Mouse (Mus musculus) cerebellum, adult 11-12 months (tissue): ENCODE data around the gene Arhgef15.

Experiments used
- DNase-seq: peaks from one replicate; pipeline ENCODE4 v3.0.0; 2022

The Arhgef15 gene

DNA sequence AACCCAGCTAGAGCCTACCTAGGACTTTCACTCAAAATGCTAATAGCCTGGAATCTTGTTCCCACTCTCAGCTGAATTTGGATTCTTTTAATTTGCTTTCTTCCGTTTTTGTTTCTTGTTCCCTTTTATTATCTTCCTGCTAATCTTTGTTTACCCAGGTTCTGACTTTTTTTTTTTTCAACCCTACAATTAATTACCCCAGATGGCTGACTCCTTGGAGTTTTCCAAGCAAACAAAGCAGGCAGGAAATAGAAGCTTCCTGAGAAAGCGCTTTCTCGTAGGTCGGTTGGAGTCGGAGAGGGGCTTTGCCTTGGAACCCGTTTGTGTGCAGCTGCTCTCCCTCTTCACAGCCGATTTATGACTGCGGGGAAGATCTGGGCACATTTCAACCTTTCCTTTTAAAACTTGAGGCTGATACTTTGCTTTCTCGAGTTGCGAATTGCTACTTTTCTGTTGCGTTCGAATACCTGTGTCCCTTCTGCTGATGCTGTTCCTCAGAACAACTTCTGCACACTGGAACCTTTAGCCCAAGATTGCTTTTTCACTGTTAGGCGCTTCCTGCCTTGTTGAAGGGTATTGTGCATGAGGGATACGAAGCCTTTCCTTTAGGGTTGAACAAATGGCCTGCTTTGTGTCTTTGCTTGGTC lies 45.6 kb downstream of the Arhgef15 start:
- DNase-seq, result no peak

DNA sequence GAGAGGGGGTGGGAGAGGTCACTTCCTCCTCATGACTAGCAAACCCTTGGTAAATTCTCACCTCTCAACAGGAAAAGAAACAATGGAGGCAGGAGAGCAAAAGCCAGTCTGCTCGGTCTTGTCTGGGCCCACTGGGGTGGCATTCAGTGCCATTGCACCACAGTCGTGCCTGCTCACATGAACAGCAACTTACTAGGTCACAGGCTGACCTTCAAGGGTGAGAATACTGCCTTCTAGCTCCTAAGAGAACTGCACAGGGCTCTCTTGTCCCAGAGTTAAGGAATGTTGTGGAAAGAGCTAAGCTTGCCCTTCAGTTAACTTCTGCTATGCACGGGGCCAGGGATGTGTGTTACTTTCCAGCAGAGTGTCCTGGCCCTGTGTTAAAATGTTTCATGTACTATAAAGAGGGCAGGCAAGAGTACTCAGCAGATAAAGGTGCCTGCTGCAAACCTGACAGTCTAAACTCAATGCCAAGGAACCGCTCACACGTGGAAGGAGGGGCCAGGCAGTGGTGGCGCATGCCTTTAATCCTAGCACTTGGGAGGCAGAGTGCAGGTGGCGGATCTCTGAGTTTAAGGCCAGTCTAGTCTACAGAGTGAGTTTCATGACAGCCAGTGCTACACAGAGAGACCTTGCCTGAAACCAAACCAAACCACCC lies 48.3 kb downstream of the Arhgef15 start:
- no peak for DNase-seq

DNA sequence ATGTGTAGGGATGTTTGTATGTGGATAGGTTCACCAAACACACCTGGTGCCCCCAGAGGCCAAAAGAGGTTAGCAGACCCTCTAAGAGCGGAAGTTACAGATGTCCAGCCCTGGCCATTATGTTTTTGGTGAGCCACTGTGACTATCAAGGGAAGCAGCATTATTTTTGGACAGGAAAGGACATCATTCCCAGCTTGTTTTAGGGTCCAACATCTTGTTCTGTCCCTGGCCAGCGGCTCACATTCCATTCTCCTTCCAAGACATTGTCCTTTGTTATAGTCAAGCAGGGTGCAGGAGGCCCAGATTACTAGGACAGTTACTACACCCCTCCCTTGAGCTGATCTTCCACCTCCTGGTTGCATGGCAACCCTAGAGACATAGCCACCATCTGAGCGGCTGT lies 50.0 kb downstream of the Arhgef15 start:
- DNase-seq, result no peak

DNA sequence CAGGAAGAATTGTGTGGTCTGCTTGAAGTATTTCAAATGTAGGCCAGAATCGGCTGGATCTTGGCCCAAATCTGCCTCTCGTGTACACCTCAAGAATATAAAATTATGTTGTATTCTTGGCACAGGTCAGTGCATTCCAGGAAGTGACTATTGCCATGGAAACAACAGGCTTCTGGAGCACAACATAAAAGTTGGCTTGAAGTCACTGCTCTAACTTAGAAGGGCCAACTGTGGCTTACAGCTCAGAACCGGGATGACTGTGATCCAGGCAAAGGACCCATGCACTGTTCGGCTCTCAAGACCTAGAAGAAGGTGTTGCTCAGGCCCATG lies 50.9 kb downstream of the Arhgef15 start:
- no peak for DNase-seq

DNA sequence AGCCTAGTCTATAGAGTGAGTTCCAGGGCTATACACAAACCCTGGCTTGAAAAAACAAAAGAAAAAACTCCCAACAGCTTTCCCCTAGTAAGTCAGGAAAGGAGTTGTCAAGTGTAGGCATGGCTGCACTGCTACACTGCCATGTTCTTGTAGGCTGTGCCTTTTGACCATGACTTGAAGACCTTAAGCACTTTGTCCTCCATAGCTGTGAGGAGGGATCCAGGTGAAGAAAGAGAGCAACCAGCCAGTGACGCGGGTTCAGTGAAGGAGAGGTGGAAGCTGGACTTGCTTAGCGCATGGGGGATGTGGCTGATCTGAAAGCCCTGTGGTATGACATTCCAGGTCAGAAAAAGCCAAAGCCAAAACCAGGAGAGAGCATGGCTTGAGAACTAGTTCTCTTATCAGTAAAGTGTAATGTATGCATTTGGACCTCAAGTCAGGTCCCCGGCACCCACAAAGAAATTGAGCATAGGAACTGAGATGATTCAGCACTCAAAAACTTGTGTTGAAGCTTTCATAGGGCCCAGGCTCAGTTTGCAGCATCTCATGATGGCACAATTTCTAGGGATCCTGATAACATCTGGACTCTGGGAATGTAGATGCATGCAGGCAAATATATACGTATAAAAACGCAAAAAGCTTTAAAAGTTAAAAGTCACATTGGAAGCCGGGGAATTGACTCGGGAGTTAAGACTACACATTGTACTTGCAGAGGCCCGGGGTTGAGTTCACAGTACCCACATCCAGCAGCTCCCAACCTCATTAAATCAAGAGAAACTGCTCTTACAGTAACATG lies 51.4 kb downstream of the Arhgef15 start:
- DNase-seq, result no peak

DNA sequence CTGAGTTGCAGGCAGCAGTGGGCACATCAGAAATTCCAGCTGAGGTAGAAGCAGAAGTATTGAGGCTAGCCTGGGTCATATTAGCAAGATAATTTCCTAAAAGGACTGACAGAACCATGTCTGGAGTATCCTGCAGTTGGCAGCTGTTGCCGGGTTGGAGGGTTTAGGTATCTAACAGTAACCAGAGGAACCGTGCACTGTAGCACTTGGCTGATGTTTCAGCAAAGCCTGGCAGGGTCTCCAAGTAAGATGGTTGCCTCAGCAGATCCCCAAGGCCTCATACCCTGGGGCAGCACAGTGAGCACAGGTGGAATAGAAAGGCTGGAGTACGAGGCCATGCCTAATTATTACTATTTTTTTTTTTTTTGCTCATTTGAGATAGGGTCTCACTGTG lies 52.1 kb downstream of the Arhgef15 start:
- no peak for DNase-seq

DNA sequence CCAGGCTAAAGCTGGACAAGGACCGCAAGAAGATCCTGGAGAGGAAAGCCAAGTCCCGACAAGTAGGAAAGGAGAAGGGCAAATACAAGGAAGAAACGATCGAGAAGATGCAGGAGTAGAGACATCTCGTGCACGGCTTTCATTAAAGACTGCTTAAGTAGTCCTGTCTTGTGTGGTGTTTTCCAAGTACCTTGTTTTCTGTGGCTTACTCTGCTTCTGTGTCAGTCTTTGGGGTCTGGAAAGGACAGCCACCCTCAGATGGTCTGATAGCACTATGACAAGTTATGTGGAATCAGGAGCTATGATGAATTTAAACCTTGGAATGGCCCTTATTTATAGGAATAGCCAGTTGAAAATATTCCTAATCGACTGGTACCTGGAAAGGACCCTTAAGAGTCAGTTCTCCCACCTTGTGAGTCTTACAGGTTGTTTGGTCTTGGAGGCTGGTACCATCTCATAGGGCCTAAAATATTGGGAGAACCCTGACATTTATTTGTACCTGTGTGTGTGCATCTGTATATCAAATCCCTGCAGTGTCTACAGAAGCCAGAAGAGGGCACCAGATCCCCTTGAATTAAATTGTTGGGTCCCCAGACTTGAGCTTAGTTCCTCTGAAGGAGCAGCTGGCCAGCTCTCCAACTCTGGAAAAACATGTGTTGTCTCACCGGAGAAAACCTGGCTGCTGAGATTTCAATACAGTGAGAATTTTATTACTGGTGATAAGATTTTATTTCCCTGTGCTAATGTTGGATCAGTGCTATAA lies 52.7 kb downstream of the Arhgef15 start:
- DNase-seq, result peak; percentile 59

DNA sequence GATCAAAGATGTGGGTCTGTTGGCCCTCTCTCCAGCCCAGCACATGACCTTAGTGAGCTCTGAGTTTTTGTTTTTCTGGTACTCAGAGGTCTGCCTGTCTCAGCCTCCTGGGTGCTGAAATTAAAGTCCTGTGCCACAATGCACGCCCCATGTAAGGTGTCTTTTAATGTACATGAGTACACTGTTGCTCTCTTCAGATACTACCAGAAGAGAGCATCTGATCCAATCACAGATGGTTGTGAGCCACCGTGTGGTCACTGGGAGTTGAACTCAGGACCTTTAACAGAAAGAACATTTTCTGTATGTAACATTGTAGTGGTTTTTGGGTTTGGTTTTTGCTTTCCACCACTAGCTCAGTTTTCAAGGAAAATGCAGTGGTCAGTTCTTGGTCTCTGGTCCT lies 53.5 kb downstream of the Arhgef15 start:
- DNase-seq, result no peak

DNA sequence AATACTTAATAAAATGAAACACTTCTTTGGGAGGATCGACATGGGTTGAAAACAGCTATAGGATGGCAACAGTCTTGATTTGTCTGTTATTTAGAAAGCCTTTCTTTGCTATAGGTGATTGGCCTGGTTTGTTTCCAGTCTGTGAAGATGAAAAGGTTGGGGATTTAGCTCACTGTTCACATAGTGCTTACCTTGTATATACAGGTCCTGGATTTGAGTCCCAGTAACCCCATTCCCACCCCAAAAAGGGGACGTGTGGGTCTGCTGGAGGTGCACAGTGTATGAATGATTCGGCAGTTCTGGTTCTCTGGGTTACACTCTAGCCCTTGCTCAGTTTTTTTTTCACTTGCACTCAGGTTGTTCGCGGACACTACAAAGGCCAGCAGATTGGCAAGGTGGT lies 54.5 kb downstream of the Arhgef15 start:
- no peak for DNase-seq

DNA sequence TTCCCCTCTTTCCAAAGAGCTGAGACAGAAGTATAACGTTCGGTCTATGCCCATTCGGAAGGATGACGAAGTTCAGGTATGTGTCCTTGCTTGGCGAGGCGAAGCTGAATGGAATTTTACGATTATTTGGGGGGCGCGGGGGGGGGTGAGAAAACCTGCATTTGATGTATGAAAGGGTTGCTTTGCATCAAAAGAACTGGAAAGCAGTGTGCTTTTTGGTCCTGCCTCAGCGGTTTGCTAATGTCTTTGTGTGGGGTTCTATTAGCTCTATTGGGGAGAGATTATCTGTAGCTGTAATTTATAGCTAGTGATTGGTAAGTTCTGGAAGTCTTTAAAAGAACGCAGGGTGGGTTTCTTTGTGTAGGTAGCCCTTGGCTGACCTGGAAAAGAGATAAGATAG lies 54.9 kb downstream of the Arhgef15 start:
- no peak for DNase-seq

DNA sequence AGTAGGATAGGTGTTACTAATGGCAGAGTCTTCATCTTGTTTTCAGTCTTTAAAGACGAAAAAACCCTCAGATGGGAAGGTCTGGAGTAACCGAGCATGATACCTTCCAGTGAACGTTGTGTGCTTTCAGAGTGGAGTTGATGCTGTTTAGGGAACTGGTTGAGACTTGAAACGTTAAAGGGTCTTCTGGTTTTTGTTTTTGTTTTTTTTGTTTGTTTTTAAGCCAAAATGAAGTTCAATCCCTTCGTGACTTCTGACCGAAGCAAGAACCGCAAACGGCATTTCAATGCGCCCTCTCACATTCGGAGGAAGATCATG lies 55.3 kb downstream of the Arhgef15 start:
- DNase-seq, result no peak

DNA sequence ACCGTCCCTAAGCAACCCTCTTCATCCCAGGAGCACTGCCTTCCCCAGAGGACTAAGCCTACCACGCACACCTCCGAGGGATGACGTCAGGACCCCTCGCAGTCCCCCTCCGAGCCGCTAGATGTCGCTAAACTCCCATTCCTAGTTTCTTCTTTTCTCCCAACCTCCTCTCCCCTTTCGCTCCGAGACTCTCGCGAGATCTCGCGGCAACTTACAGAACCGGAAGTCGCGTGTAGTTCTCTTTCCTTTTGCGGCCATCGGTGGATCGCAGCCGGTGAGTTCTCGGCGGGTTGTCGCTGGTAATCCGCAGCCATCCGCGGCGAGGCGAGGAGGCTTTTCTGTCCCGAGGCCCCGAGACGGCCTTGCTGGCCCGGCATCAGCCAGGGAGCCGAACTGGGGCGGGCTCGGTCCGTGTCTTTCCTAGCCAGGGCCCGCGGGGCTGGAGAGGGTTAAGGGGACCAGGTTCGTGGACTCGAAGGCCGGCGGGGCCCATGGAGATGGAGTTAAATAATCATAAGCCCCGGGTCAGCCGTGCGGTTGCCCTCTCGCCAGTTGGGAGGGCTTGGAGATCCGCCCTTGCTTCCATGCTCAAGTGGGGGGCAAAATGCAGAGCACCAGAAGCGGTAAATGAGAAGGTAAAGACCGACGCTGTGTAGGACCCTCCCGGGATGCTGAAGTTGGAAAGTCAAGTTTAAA lies 55.8 kb downstream of the Arhgef15 start, which contains the start of gene Rpl26:
TSS of gene Rpl26 (plus strand) at position 233 of the 696 bp plus-strand sequence.
- DNase-seq, result peak; percentile 98

DNA sequence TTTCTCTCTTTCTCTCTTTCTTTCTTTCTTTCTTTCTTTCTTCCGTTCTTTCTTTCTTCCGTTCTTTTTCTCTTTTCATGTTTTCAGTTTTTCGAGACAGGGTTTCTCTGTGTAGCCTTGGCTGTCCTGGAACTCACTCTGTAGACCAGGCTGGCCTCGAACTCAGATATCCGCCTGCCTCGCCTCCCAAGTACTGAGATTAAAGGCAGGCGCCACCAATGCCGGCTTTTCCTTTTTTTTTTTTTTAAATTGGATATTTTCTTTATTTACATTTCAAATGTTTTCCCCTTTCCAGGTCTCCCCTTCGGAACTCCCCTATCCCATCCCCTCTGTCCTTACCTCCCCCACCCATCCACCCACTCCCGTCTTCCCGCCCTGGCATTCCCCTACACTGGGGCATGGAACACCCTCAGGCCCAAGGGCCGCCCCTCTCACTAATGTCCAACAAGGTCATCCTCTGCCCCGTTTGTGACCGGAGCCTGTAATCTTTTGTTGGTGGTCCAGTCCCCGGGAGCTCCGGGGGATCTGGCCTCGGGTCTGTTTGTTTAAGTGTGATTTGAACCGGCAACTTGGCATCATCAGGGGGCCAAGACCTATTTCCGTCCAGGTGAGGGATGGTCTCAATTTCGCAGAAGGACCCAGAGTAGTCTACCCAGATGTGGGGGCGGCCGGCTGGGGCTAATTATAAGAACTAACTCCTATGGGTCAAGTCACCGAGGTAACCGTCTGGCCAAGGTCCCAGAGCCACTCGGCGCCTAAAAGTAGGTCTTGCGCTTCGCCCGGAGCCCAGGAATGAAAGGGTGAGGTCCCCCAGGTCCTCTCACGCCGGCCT lies 56.5 kb downstream of the Arhgef15 start:
- no peak for DNase-seq

DNA sequence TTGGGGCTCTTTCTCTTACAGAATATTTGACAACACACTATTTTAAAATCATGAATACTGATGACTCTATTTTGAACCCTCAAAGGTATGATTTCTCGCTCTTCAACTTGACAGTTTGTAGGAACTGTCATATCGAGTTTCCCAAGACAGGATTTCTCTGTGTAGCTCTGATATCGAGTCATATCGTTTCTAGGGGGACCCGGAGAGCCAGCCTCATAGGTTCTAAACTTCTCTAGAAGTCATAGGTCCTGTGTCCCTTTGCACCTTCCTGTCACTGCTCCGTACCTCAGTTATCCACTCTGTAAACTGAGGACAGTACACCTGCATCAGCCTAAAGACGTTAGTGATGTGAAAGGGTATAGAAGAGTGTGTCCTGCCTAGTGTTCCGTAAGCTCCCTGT lies 57.5 kb downstream of the Arhgef15 start:
- DNase-seq, result no peak

DNA sequence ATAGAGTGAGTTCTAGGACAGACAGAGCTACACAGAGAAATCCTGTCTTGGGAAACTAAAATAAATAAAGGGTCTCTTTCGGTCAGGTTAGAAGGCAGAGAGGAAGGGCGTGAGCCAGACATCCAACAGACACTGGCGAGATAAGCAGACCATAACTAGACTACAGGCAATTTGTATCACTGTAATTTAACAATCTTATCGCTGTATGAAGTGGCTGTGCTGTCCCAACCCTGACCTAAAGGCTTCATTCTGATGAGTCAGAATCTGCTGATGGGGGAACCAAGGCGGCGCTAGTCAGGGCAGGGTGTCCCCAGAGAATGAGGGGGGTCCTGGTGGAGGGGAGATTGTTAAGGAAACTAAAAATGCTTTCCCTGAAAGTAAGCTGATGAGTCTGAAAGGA lies 58.5 kb downstream of the Arhgef15 start:
- no peak for DNase-seq

DNA sequence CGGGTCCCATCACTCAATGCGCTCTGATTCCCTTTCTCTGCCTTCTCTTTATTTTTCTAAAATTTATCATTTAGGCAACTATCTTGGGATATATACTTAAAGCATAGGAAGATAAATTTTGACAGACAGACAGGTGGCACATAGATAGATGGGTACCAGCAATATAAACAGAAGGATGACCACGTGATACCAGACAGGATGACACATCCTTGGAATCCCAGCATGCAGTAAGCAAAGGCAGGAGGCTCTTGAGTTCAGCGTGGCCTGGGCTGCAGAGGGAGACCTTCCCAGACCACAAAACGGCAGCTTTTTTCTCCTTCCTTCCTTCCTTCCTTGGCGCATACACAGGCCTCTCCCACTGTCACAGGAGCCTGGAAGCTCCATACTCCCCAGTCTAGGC lies 59.4 kb downstream of the Arhgef15 start:
- no peak for DNase-seq

DNA sequence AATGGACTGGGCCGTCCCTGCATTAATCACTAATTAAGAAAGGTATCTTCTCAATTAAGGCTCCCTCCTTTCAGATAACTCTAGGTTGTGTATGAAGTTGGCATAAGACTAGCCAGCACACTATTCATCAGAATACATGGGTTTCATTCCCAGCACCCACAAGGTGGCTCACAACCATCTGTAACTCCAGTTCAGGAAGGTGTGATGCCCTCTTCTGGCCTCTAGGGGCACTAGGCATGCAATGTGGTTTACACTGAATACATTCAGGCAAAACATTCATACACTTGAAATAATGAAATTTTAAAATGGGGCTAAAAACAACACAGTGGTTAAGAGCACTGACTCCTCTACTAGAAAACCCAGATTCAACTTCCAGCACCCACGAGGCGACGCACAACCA lies 60.2 kb downstream of the Arhgef15 start:
- DNase-seq, result no peak

DNA sequence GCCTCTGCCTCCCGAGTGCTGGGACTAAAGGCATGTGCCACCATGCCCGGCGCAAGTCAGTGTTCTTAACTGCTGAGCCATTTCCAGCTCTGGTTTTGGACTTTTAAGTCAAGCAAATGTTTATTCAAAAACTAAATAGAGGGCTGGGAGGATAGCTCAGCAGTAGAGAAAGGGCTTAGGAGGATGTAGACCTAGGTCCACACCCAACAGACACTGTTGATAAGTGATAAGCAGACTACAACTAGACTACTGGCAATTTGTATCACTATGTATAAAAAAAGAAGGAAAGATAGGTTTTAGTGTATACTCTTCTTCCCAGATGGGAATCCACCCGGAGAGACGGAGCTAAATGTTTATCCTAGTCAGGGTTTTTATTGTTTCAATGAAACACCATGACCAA lies 61.0 kb downstream of the Arhgef15 start:
- DNase-seq, result no peak

DNA sequence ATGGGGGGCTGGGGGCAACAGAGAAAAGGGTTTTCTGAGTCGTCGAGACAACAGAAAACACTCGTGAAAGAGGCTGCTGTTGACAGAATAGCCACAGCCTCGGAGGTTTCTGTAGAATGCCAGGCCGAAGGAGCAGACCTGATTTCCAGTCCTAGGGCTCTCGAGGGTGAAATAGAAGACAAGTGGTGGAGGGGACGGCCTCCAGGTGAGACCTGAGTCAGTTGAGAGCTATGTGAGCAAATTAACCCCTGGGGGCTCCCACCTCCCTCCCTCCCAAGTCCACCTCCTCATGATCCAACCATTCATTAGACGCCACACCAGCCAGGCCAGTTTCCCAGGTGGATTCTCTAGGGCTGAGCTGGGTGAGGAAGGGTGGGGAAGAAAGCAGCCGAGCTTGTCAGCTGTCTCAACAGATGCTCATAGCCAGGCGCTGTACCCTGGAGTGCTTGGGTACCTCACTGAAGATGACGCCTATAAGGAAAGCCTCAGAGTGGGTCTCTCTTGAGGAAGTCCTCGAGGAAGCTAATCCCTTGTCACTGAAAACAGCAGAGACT lies 63.3 kb downstream of the Arhgef15 start:
- DNase-seq, result no peak
